Mouse (Mus musculus) hindbrain, embryonic 15.5 days (tissue): ENCODE measurements at regions not wholly inside any gene's neighbourhood (a gene's known extent, or its start where the extent isn't known, plus 50 kb on each side); places are given as distances from the start of the nearest gene placed in this dataset.

Experiments
- ATAC-seq: fragments of 200-750 bp; cut with Nextera tagmentation; 2 replicates; pipeline ENCODE4 v1.8.0; 2017; ENCODE audit warnings: low read depth, moderate number of reproducible peaks, moderate TSS enrichment; ENCODE audit not compliant: low FRiP score
- H3K27ac ChIP-seq: fragments of 300-500 bp; sonication (generic); replicated peaks from 2 replicates; pipeline ENCODE4 v1.5.1; 2015; ENCODE audit warnings: mild to moderate bottlenecking, inconsistent platforms
- H3K27me3 ChIP-seq: fragments of 300-500 bp; sonication (generic); 2 replicates; pipeline ENCODE4 v1.6.1; 2015; ENCODE audit warnings: control low read depth, inconsistent platforms
- H3K36me3 ChIP-seq: fragments of 300-500 bp; sonication (generic); 2 replicates; pipeline ENCODE4 v1.6.1; 2015; ENCODE audit warnings: control low read depth, inconsistent platforms
- H3K4me1 ChIP-seq: fragments of 300-500 bp; sonication (generic); replicated peaks from 2 replicates; pipeline ENCODE4 v1.6.1; 2015; ENCODE audit warnings: control low read depth, inconsistent platforms
- H3K4me2 ChIP-seq: fragments of 300-500 bp; sonication (generic); 2 replicates; pipeline ENCODE4 v1.6.1; 2015; ENCODE audit warnings: moderate library complexity, mild to moderate bottlenecking, inconsistent platforms
- H3K4me3 ChIP-seq: fragments of 300-500 bp; sonication (generic); 2 replicates; pipeline ENCODE4 v1.5.1; 2015; ENCODE audit warnings: mild to moderate bottlenecking, inconsistent platforms
- H3K9ac ChIP-seq: fragments of 300-500 bp; sonication (generic); 2 replicates; pipeline ENCODE4 v1.6.1; 2015; ENCODE audit warnings: inconsistent platforms
- H3K9me3 ChIP-seq: fragments of 300-500 bp; sonication (generic); 2 replicates; pipeline ENCODE4 v1.6.1; 2016; ENCODE audit warnings: control low read depth, inconsistent platforms
- WGBS: fragments of 180-500 bp; shearing (Covaris S2); methylation state at CpG from one replicate; pipeline ENCODE4 v1.1.7; 2015; 5-methylcytosine and 5-hydroxymethylcytosine counted together

GRCm38 (mm10) chr3:8734096-8734495, 875.8 kb downstream of the Zfp704 start:
- Histone ChIP-seq H3K4me3 (no peak overlapping the region), H3K27ac (no peak overlapping the region), H3K4me2 (no peak overlapping the region), H3K9ac (no peak overlapping the region), H3K27me3 (no peaks in the 10 kb centered on the region), H3K4me1 (peaks cover 9% of the 10 kb centered on the region), H3K9me3 (no peaks in the 10 kb centered on the region), H3K36me3 (no peaks in the 10 kb centered on the region)
- WGBS: 81% methylated on average over 3 of the region's 3 CpGs
- ATAC-seq: no peak

GRCm38 (mm10) chr3:8731398-8731797, 878.5 kb downstream of the Zfp704 start:
- Histone ChIP-seq H3K9me3 (no peaks in the 10 kb centered on the region), H3K27ac (no peak overlapping the region), H3K36me3 (no peaks in the 10 kb centered on the region), H3K9ac (no peak overlapping the region), H3K4me1 (peaks cover 5% of the 10 kb centered on the region), H3K4me3 (no peak overlapping the region), H3K4me2 (no peak overlapping the region), H3K27me3 (no peaks in the 10 kb centered on the region)
- ATAC-seq: peak; percentile 42; the same call in 1 of the 2 replicates
- 70% methylated on average over 6 of the region's 6 CpGs for WGBS

- peaks cover 20% of the 10 kb centered on the region for H3K4me1 ChIP-seq
- WGBS: 73% methylated on average over 4 of the region's 4 CpGs
- no peaks in the 10 kb centered on the region for H3K27me3 ChIP-seq
- H3K9me3 ChIP-seq: no peaks in the 10 kb centered on the region
- no peak overlapping the region for H3K4me3 ChIP-seq
- H3K36me3 ChIP-seq: no peaks in the 10 kb centered on the region
- no peak overlapping the region for H3K27ac ChIP-seq
- H3K4me2 ChIP-seq: no peak overlapping the region
- no peak overlapping the region for H3K9ac ChIP-seq
- no peak for ATAC-seq
Observed at GRCm38 (mm10) chr3:8721628-8722594, 888.0 kb downstream of the Zfp704 start.

DNA sequence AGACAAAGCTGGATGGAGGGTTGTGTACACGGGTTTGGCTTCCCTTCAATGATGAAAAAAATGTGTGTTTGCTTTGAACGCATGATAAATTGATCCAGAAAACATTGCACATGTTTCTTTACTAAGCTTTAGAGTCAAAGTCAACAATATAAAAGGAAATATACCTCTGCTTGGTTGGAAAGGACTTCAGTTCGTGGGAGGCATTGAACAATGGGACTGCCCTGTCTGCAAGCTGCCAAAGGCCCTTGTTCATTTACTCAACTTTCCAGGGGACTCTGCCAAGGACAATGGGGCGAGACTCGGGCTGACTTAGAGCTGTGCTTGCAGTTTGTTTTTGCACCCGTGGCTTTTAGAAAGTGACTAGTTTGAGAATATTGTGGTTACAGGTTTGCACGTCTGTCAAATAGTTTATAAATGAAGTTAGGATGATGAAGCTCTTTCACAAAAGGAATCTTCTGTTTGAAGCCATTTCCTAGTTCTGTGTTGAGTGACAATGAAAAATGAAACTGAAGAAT, 889.2 kb downstream of the Zfp704 start:
- Histone ChIP-seq H3K4me3 (no peak overlapping the region), H3K27me3 (no peaks in the 10 kb centered on the region), H3K9ac (no peak overlapping the region), H3K27ac (no peak overlapping the region), H3K9me3 (no peaks in the 10 kb centered on the region), H3K4me2 (no peak overlapping the region), H3K4me1 (peaks cover 26% of the 10 kb centered on the region), H3K36me3 (no peaks in the 10 kb centered on the region)
- WGBS: 51% methylated on average over 7 of the region's 7 CpGs
- no peak for ATAC-seq

DNA sequence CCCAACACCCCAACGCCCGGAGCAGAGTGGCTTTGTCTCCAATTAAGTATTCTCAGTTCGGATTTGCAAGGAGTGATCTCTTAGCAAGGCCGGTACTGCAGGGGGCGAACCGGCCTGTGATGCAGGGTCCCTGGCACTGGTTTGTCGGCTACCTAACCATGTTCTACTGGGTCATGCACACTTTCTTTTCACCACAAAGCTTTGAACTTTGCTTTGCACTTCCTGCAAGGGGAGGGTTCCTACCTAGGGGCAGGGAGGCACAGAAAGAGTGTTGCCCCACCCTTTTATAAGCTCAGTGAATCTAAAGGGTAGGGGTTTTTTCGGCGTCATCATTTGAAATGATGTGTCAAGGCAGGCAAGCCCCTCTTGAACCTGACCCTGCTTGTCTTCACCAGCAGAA, 891.7 kb downstream of the Zfp704 start:
- Histone ChIP-seq H3K4me2 (no peak overlapping the region), H3K27me3 (no peaks in the 10 kb centered on the region), H3K4me3 (no peak overlapping the region), H3K27ac (no peak overlapping the region), H3K36me3 (no peaks in the 10 kb centered on the region), H3K9me3 (no peaks in the 10 kb centered on the region), H3K9ac (no peak overlapping the region), H3K4me1 (peaks cover 26% of the 10 kb centered on the region)
- peak; percentile 27; the same call in 1 of the 2 replicates for ATAC-seq
- 9% methylated on average over 9 of the region's 9 CpGs for WGBS

DNA sequence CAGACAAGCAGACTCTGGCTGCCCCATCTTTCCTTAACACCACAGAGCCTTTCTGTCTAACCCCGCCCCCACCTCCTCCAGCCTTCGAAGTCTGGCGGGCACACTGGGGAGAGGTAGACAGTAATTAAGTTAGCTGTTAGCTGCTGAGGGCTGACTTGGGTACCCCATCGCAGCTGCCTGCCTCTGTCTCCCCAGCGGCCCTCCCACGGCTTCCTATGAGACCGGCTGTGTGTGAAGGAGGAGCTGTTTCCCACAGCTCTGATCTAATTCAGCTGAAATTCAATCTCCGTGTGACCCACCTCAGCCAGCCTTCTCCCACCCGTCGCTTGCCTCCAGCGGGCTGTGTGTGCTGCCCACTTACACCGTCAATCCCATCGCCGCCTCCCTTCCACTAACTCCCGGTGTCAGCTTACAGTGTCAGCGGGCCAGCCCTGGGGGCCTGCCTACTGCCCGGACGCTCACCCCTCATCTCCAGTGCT, 892.5 kb downstream of the Zfp704 start:
- peak overlapping the region; percentile 30 for H3K4me3 ChIP-seq
- peak overlapping the region; percentile 51 for H3K4me2 ChIP-seq
- H3K9me3 ChIP-seq: no peaks in the 10 kb centered on the region
- no peaks in the 10 kb centered on the region for H3K36me3 ChIP-seq
- 1% methylated on average over 18 of the region's 18 CpGs for WGBS
- H3K27ac ChIP-seq: no peak overlapping the region
- H3K4me1 ChIP-seq: peaks cover 26% of the 10 kb centered on the region
- H3K9ac ChIP-seq: no peak overlapping the region
- H3K27me3 ChIP-seq: no peaks in the 10 kb centered on the region
- ATAC-seq: peak; percentile 77
